Comparison of ENCODE assay signal across 8 mouse cellular contexts in the genomic region with DNA sequence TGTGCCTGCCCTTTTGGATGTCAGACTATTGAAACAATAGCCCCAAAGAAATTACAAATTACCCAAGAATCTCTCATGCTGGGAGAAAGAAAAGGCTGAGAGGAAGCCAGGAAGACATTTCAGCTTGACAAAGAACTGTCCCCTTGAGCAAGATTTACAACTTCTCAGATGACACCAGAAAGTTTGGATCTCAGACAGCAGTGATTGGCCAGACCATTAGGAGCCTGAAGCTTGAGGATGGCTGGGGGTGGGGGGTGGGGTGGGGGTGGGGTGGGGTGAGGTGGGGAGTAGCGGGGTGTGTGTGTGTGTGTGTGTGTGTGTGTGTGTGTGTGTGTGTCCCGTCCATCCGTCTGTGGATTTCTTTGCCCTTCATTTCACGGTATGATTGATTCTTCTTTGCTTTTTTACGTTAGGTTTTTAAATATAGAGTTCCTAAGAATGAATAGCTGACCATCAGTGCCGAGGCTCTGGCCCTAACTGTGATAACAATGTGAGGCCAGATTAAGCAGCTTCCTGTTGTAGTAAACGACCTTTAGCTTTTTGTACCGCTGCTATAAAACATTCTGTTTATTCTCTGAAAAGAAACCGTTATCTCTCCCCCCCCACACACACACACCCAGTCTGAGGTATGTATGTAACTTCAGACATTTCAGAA. TPM values are rescaled to one million over a fixed set of nuclear protein-coding genes. Genes with fewer than 3 reads are reported as not detected.
A peak's percentile ranks its signal among the peaks of the same experiment; 100 is the strongest.
DNase-seq lines count a peak whose midpoint lies in the region; ATAC-seq and TF ChIP-seq lines count a peak whose summit lies in the region.
"Not testable (repeated sequence)": the region's sequence is repeated elsewhere in the genome, so short reads cannot be mapped to it uniquely, and the experiment has no call there.

No protein-coding gene starts in this region.

- not testable (repeated sequence) for H3K4me1 ChIP-seq in bone marrow, adult 2 months (ENCODE audit: control insufficient read depth, insufficient read depth, low read length); embryonic facial prominence, embryonic 15.5 days; intestine, postnatal 0 days (replicated peaks; ENCODE audit: control insufficient read depth, insufficient read depth, low read length); limb, embryonic 15.5 days
- H3K4me1 ChIP-seq in heart, embryonic 13.5 days = peaks cover 31% of the 10 kb centered on the region
- H3K4me1 ChIP-seq in neural tube, embryonic 15.5 days = peaks cover 15% of the 10 kb centered on the region; the same call in 1 of the 2 replicates

- not testable (repeated sequence) for TF ChIP-seq POLR2A in bone marrow, adult 2 months (IDR thresholded peaks at IDR 0.05; ENCODE audit: borderline replicate concordance, control insufficient read depth, low read depth, low read length)

- H3K36me3 ChIP-seq in embryonic facial prominence, embryonic 15.5 days; heart, embryonic 13.5 days; intestine, postnatal 0 days (ENCODE audit: control insufficient read depth, insufficient read depth); limb, embryonic 15.5 days; macrophage (ENCODE audit: inconsistent target); neural tube, embryonic 15.5 days: not testable (repeated sequence)

- H3K79me2 ChIP-seq in macrophage (ENCODE audit: inconsistent target) = not testable (repeated sequence)

- not testable (repeated sequence) for ATAC-seq in embryonic facial prominence, embryonic 15.5 days (ENCODE audit: insufficient number of reproducible peaks, low FRiP score, low TSS enrichment, low read depth); heart, embryonic 13.5 days (ENCODE audit: extremely low read depth, insufficient number of reproducible peaks, low FRiP score, low TSS enrichment); intestine, postnatal 0 days; limb, embryonic 15.5 days (ENCODE audit: insufficient number of reproducible peaks, low FRiP score, low TSS enrichment, low read depth)
- peak; percentile 53; the same call in 1 of the 2 replicates for ATAC-seq in neural tube, embryonic 15.5 days (ENCODE audit: low FRiP score)

- 6% methylated on average over 8 of the region's 9 CpGs for WGBS in bone marrow, adult 2 months
- WGBS in embryonic facial prominence, embryonic 15.5 days = 6% methylated on average over 9 of the region's 9 CpGs
- 5% methylated on average over 9 of the region's 9 CpGs for WGBS in heart, embryonic 13.5 days
- 1% methylated on average over 9 of the region's 9 CpGs for WGBS in intestine, postnatal 0 days
- 8% methylated on average over 9 of the region's 9 CpGs for WGBS in limb, embryonic 15.5 days
- WGBS in macrophage (ENCODE audit: missing documents) = 14% methylated on average over 7 of the region's 9 CpGs
- 5% methylated on average over 9 of the region's 9 CpGs for WGBS in neural tube, embryonic 15.5 days

- H3K9me3 ChIP-seq in embryonic facial prominence, embryonic 15.5 days (replicated peaks); heart, embryonic 13.5 days; intestine, postnatal 0 days (ENCODE audit: control insufficient read depth); limb, embryonic 15.5 days; neural tube, embryonic 15.5 days (replicated peaks): not testable (repeated sequence)

- peak overlapping the region; percentile 6; the same call in 1 of the 2 replicates for H3K27ac ChIP-seq in bone marrow, adult 2 months (ENCODE audit: control insufficient read depth, insufficient read depth, low read depth, low read length, poor library complexity)
- peak overlapping the region; percentile 70 for H3K27ac ChIP-seq in embryonic facial prominence, embryonic 15.5 days (replicated peaks)
- H3K27ac ChIP-seq in heart, embryonic 13.5 days (replicated peaks) = peak overlapping the region; percentile 80
- peak overlapping the region; percentile 10 for H3K27ac ChIP-seq in intestine, postnatal 0 days (ENCODE audit: low read depth, low read length)
- peak overlapping the region; percentile 33 for H3K27ac ChIP-seq in limb, embryonic 15.5 days
- H3K27ac ChIP-seq in macrophage = peak overlapping the region; percentile 10; the same call in 1 of the 2 replicates
- H3K27ac ChIP-seq in neural tube, embryonic 15.5 days (replicated peaks) = peak overlapping the region; percentile 46

- H3K27me3 ChIP-seq in embryonic facial prominence, embryonic 15.5 days; heart, embryonic 13.5 days (replicated peaks); intestine, postnatal 0 days (replicated peaks; ENCODE audit: control insufficient read depth, insufficient read depth, low read length); limb, embryonic 15.5 days; neural tube, embryonic 15.5 days (replicated peaks): not testable (repeated sequence)

- H3K9ac ChIP-seq in embryonic facial prominence, embryonic 15.5 days; intestine, postnatal 0 days (ENCODE audit: low read depth, low read length): not testable (repeated sequence)
- peak overlapping the region; percentile 72 for H3K9ac ChIP-seq in heart, embryonic 13.5 days
- 0 out of 2 replicates have a peak overlapping the region, but pooled peaks have one; percentile 0 for H3K9ac ChIP-seq in limb, embryonic 15.5 days
- H3K9ac ChIP-seq in neural tube, embryonic 15.5 days (replicated peaks) = peak overlapping the region; percentile 26

- peak; percentile 52 for DNase-seq in 3T3-L1 (ENCODE audit: low read depth, low spot score)

- TF ChIP-seq CTCF in bone marrow, adult 2 months (IDR thresholded peaks at IDR 0.05; ENCODE audit: control insufficient read depth, insufficient read depth, low read length); intestine, postnatal 0 days (IDR thresholded peaks at IDR 0.05; ENCODE audit: low read depth): not testable (repeated sequence)

- peak overlapping the region; percentile 34 for H3K4me3 ChIP-seq in bone marrow, adult 2 months (replicated peaks; ENCODE audit: control insufficient read depth, low read depth, low read length)
- H3K4me3 ChIP-seq in embryonic facial prominence, embryonic 15.5 days (replicated peaks) = peak overlapping the region; percentile 33
- peak overlapping the region; percentile 49 for H3K4me3 ChIP-seq in heart, embryonic 13.5 days
- H3K4me3 ChIP-seq in intestine, postnatal 0 days (ENCODE audit: low read depth, low read length) = peak overlapping the region; percentile 20
- H3K4me3 ChIP-seq in limb, embryonic 15.5 days = peak overlapping the region; percentile 32
- peak overlapping the region; percentile 18 for H3K4me3 ChIP-seq in macrophage (ENCODE audit: inconsistent target)
- H3K4me3 ChIP-seq in neural tube, embryonic 15.5 days (replicated peaks) = peak overlapping the region; percentile 36

- H3K4me2 ChIP-seq in embryonic facial prominence, embryonic 15.5 days (replicated peaks) = peak overlapping the region; percentile 39
- peak overlapping the region; percentile 63 for H3K4me2 ChIP-seq in heart, embryonic 13.5 days
- peak overlapping the region; percentile 50 for H3K4me2 ChIP-seq in intestine, postnatal 0 days (replicated peaks; ENCODE audit: low read depth)
- H3K4me2 ChIP-seq in limb, embryonic 15.5 days = peak overlapping the region; percentile 22
- H3K4me2 ChIP-seq in neural tube, embryonic 15.5 days = peak overlapping the region; percentile 54

RNA-seq across cellular contexts. Expression of a gene that starts 11.4 kb away (rescaled TPM):
- polyA plus RNA-seq in bone marrow, adult 2 months (2011; ENCODE audit: insufficient read depth, insufficient read length, low replicate concordance, missing spikeins) = 80.2 and 107 TPM in 2 replicates
- polyA plus RNA-seq in embryonic facial prominence, embryonic 15.5 days (2015; fragmentation: Nextera tagmentation; extraction: Ambion mirVana) = 53.1 and 56.4 TPM in 2 replicates
- polyA plus RNA-seq in heart, embryonic 13.5 days (2015; fragmentation: Nextera tagmentation; extraction: Ambion mirVana) = 57.3 and 64.0 TPM in 2 replicates
- 143 and 158 TPM in 2 replicates for polyA plus RNA-seq in intestine, postnatal 0 days (2015; fragmentation: Nextera tagmentation; extraction: Ambion mirVana)
- 49.9 and 54.0 TPM in 2 replicates for polyA plus RNA-seq in limb, embryonic 15.5 days (2015; fragmentation: Nextera tagmentation; extraction: Ambion mirVana)
- total RNA-seq in macrophage (2018; cell fraction: chromatin; rRNA removed) = 10 to 100 TPM in 6 of 26 experiments, 1 to 10 TPM in 16, under 1 TPM in 4; 0.36 to 17.8 (median 5.5) TPM
- 1 to 10 TPM; 2.7 to 7.5 (median 5.0) TPM for total RNA-seq in macrophage (2018; cell fraction: cytosol; rRNA removed)
- total RNA-seq in macrophage (2018; cell fraction: nucleus; rRNA removed) = 10 to 100 TPM in 3 of 26 experiments, 1 to 10 TPM in 23; 1.8 to 11.7 (median 5.8) TPM
- polyA plus RNA-seq in macrophage (2018) = 4.1 to 7.6 TPM (median 4.8 TPM) in 3 replicates
- 35.8 and 45.3 TPM in 2 replicates for polyA plus RNA-seq in neural tube, embryonic 15.5 days (2015; fragmentation: Nextera tagmentation; extraction: Ambion mirVana)

Comparison
In these comparisons a context has a peak if more than half of its experiments do, and no peak if none do; other contexts are left out.
1. H3K27ac ChIP-seq: peak in every context shown above with its lines; median percentile 80 in heart, embryonic 13.5 days; 70 in embryonic facial prominence, embryonic 15.5 days; 46 in neural tube, embryonic 15.5 days; 33 in limb, embryonic 15.5 days; 10 in intestine, postnatal 0 days; 10 in macrophage; 6 in bone marrow, adult 2 months.